Mouse (Mus musculus) neural tube, embryonic 14.5 days (tissue): ENCODE data around the gene Ffar4. TPM values are rescaled to one million over a fixed set of nuclear protein-coding genes. Genes with fewer than 3 reads are reported as not detected.

Experiments used
- ATAC-seq: fragments of 200-750 bp; cut with Nextera tagmentation; 2 replicates; pipeline ENCODE4 v1.8.0; 2017; ENCODE audit warnings: low read depth, mild to moderate bottlenecking, moderate TSS enrichment, moderate library complexity
- H3K27ac ChIP-seq: fragments of 300-500 bp; sonication (generic); 2 replicates; pipeline ENCODE4 v1.5.1; 2014; ENCODE audit warnings: low read depth, mild to moderate bottlenecking, control low read depth, low read length, moderate library complexity, mixed read lengths
- H3K27me3 ChIP-seq: fragments of 300-500 bp; sonication (generic); 2 replicates; pipeline ENCODE4 v1.6.1; 2014; ENCODE audit warnings: low read length; ENCODE audit not compliant: control insufficient read depth, insufficient read depth
- H3K36me3 ChIP-seq: fragments of 300-500 bp; sonication (generic); 2 replicates; pipeline ENCODE4 v1.6.1; 2014; ENCODE audit warnings: low read length, mixed read lengths; ENCODE audit not compliant: control insufficient read depth, insufficient read depth
- H3K4me1 ChIP-seq: fragments of 300-500 bp; sonication (generic); 2 replicates; pipeline ENCODE4 v1.6.1; 2014; ENCODE audit warnings: low read length; ENCODE audit not compliant: control insufficient read depth, insufficient read depth
- H3K4me2 ChIP-seq: fragments of 300-500 bp; sonication (generic); 2 replicates; pipeline ENCODE4 v1.6.1; 2014; ENCODE audit warnings: mild to moderate bottlenecking, low read depth, low read length, control low read depth
- H3K4me3 ChIP-seq: fragments of 300-500 bp; sonication (generic); 2 replicates; pipeline ENCODE4 v1.5.1; 2014; ENCODE audit warnings: low read depth, low read length, control low read depth, mixed read lengths
- H3K9ac ChIP-seq: fragments of 300-500 bp; sonication (generic); replicated peaks from 2 replicates; pipeline ENCODE4 v1.6.1; 2014; ENCODE audit warnings: low read depth, mild to moderate bottlenecking, control low read depth, low read length, mixed read lengths
- H3K9me3 ChIP-seq: fragments of 300-500 bp; sonication (generic); 2 replicates; pipeline ENCODE4 v1.6.1; 2016; ENCODE audit warnings: low read length; ENCODE audit not compliant: control insufficient read depth
- WGBS: fragments of 180-500 bp; shearing (Covaris S2); extraction: QIAGEN DNeasy Blood & Tissue Kit; methylation state at CpG from one replicate; pipeline ENCODE4 v1.1.7; 2014; 5-methylcytosine and 5-hydroxymethylcytosine counted together
- polyA plus RNA-seq: library from polyadenylated mRNA; unstranded; fragments of >200 nt; fragmentation: Nextera tagmentation; extraction: Ambion mirVana; gene quantifications from 2 replicates; pipeline ENCODE4 v1.2.1, GENCODE M21; 2014

Gene Ffar4
- polyA plus RNA-seq, 1 experiment from 2014 or later = 0.43 TPM

DNA sequence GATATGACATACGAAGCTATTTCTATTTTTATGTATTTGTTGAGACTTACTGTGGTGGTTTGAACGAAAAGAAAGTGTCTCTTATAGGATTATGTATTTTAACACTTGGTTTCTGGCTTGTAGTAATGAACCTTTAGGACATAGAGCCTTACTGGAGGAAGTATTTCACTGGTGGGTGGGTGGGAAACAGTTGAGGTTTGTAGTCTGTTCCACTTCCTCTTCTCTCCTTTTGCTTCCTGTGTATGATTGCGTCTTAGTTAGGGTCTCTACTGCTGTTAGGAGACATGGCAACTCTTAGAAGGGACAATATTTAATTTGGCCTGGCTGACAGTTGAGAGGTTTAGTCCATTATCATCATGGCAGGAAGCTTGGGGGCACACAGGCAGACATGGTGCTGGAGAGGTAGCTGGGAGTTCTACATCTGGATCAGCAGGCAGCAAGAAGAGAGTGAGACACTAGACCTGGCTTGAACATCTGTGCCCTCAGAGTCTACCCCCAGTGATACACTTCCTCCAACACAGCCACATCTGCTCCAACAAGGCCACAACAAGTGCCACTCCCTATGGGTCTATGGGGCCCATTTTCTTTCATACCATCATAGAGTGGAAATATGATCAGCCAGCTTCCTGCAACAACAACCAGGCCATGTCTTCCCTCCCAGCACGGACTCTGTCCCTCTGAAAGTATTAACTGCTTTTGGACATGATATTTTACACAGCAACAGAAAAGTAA lies 46.8 kb downstream of the Ffar4 start:
- no peaks in the 10 kb centered on the region for H3K36me3 ChIP-seq
- WGBS = 81% methylated on average over 4 of the region's 4 CpGs
- no peak for ATAC-seq
- no peak overlapping the region for H3K4me3 ChIP-seq
- H3K4me2 ChIP-seq = no peak overlapping the region
- H3K9me3 ChIP-seq = no peaks in the 10 kb centered on the region
- H3K27me3 ChIP-seq = no peaks in the 10 kb centered on the region
- no peak overlapping the region for H3K9ac ChIP-seq
- H3K27ac ChIP-seq = no peak overlapping the region
- no peaks in the 10 kb centered on the region for H3K4me1 ChIP-seq

DNA sequence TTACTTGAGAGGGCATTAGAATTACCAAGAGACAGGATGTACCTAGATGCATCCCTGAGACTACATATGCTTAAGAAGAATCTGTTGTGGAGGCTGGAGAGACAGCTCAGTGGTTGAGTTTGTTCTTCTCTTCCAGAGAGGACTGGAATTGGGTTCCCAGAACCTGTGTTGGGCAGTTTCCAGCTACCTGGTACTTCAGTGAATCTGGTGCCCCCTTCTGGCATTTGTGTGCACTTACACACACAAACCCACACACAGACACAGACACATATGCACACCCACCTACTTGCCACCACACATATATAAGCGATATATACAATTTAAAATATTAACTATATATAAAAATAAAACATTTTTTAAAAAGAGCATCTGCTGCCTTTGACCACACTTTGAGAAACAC lies 59.4 kb downstream of the Ffar4 start:
- no peak overlapping the region for H3K9ac ChIP-seq
- no peak overlapping the region for H3K27ac ChIP-seq
- H3K4me3 ChIP-seq = no peak overlapping the region
- no peaks in the 10 kb centered on the region for H3K27me3 ChIP-seq
- no peaks in the 10 kb centered on the region for H3K36me3 ChIP-seq
- no peaks in the 10 kb centered on the region for H3K4me1 ChIP-seq
- ATAC-seq = no peak
- no peak overlapping the region for H3K4me2 ChIP-seq
- H3K9me3 ChIP-seq = no peaks in the 10 kb centered on the region
- 97% methylated on average over 1 of the region's 1 CpGs for WGBS

DNA sequence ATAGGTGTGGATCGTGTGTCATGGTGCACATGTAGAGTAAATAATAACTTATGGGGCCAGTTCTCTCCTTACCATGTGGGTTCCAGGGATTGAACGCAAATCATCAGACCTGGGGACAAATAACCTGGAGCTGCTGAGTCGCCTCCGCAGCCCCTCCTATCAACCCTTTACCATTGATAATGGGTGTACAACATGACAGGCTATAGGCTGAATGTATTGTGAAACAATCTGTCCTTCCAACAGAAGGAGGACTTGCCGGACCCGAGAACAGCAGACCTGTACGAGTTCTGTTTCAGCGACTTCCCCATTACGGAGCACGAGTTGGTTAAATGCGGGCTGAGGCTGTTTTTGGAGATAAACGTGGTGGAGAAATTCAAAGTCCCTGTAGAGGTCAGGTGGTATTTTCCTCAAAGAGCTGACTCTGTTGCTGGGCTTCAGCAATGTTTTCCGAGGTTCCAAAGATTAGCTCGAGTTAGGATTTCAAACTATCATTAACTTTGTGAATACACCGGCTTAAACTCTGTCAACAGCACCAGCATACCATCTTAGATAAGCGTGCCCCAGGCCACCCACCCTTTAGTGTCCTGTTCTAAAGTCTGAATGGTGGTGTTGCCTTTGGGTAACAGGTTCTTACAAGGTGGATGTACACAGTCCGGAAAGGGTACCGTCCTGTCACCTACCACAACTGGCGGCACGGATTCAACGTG lies 64.9 kb downstream of the Ffar4 start:
- Histone ChIP-seq H3K27ac (no peak overlapping the region), H3K27me3 (no peaks in the 10 kb centered on the region), H3K36me3 (no peaks in the 10 kb centered on the region), H3K9me3 (no peaks in the 10 kb centered on the region), H3K4me2 (no peak overlapping the region), H3K4me3 (no peak overlapping the region), H3K4me1 (no peaks in the 10 kb centered on the region), H3K9ac (no peak overlapping the region)
- WGBS = 94% methylated on average over 21 of the region's 21 CpGs
- no peak for ATAC-seq

Other genes starting within 250 kb of the Ffar4 start
- 0.74 and 4.0 TPM in 2 replicates for gene Myof, start 53.5 kb upstream of the Ffar4 start, polyA plus RNA-seq
- 2.7 and 2.8 TPM in 2 replicates for gene Cep55, start 42.1 kb upstream of the Ffar4 start, polyA plus RNA-seq
- 1.6 and 6.9 TPM in 2 replicates for gene Rbp4, start 28.2 kb downstream of the Ffar4 start, polyA plus RNA-seq
- gene Pde6c, start 35.7 kb downstream of the Ffar4 start, polyA plus RNA-seq = not detected in 2 replicates
- gene Fra10ac1, start 127.1 kb downstream of the Ffar4 start, polyA plus RNA-seq = 38.2 and 38.5 TPM in 2 replicates
- 20.7 and 24.0 TPM in 2 replicates for gene Lgi1, start 167.5 kb downstream of the Ffar4 start, polyA plus RNA-seq